Mouse (Mus musculus) CD4-positive, CD25-positive, alpha-beta regulatory T cell, adult 4 months (primary cell): ENCODE measurements around the gene Snx6. TPM values are rescaled to one million over a fixed set of nuclear protein-coding genes. Genes with fewer than 3 reads are reported as not detected.
A peak's percentile ranks its signal among the peaks of the same experiment; 100 is the strongest.
"Not testable (repeated sequence)": the region's sequence is repeated elsewhere in the genome, so short reads cannot be mapped to it uniquely, and the experiment has no call there.

ENCODE experiments used
- ATAC-seq: one replicate; pipeline ENCODE4 v1.8.0; 2017
- polyA plus RNA-seq, 2 experiments: library from polyadenylated mRNA; unstranded; fragments of 100-300 nt; shearing (Covaris generic); gene quantifications; one replicate each; pipeline ENCODE4 v1.2.1; 2017

The Snx6 gene
- polyA plus RNA-seq, 2 experiments from 2014 or later = 133 to 174 TPM

GRCm38 (mm10) chr12:54796516-54797195, 1.2 kb upstream of the Snx6 start:
- ATAC-seq = no peak

GRCm38 (mm10) chr12:54794392-54794791, 1.1 kb downstream of the Snx6 start:
- ATAC-seq = no peak

- ATAC-seq = no peak
These were observed 4.0 kb downstream of the Snx6 start for GRCm38 (mm10) chr12:54791465-54791864.

- no peak for ATAC-seq
These were observed 6.0 kb downstream of the Snx6 start for GRCm38 (mm10) chr12:54789346-54790143.

- ATAC-seq = no peak
These were observed 31.9 kb downstream of the Snx6 start for GRCm38 (mm10) chr12:54763624-54764023.

- no peak for ATAC-seq
These were observed 34.8 kb downstream of the Snx6 start for GRCm38 (mm10) chr12:54760676-54761075.

- no peak for ATAC-seq
These were observed 36.7 kb downstream of the Snx6 start for GRCm38 (mm10) chr12:54758846-54759245.

GRCm38 (mm10) chr12:54748647-54749046, 46.9 kb downstream of the Snx6 start:
- no peak for ATAC-seq

- peak; percentile 44 for ATAC-seq
These were observed 56.8 kb downstream of the Snx6 start for GRCm38 (mm10) chr12:54738661-54739243.

GRCm38 (mm10) chr12:54737891-54738660, 57.4 kb downstream of the Snx6 start:
- ATAC-seq = peak; percentile 67

- ATAC-seq = peak; percentile 54
These were observed 61.0 kb downstream of the Snx6 start for GRCm38 (mm10) chr12:54734307-54735131.

GRCm38 (mm10) chr12:54729140-54730059, 66.1 kb downstream of the Snx6 start:
- peak; percentile 79 for ATAC-seq

GRCm38 (mm10) chr12:54718871-54719786, 76.4 kb downstream of the Snx6 start:
- ATAC-seq = peak; percentile 80

- ATAC-seq = not testable (repeated sequence)
These were observed 78.0 kb downstream of the Snx6 start for GRCm38 (mm10) chr12:54717516-54717915.

GRCm38 (mm10) chr12:54713822-54714626, 81.5 kb downstream of the Snx6 start:
- ATAC-seq = peak; percentile 51

- ATAC-seq = peak; percentile 65
These were observed 85.0 kb downstream of the Snx6 start for GRCm38 (mm10) chr12:54710494-54710879.

- ATAC-seq = peak; percentile 50
These were observed 85.6 kb downstream of the Snx6 start for GRCm38 (mm10) chr12:54709691-54710493.

- ATAC-seq = no peak
These were observed 96.1 kb downstream of the Snx6 start for GRCm38 (mm10) chr12:54699394-54699793.
